Mouse (Mus musculus): Measurements from ENCODE around the gene Unc5c.

- TF ChIP-seq CTCF (IDR thresholded peaks at IDR 0.05; ENCODE audit: low read depth) (peak; percentile 32), EP300 (IDR thresholded peaks at IDR 0.05; ENCODE audit: low read depth) (no peak)
Observed at GRCm38 (mm10) chr3:141469338-141469737, 4.3 kb downstream of the Unc5c start.
